Mouse (Mus musculus) cerebellum, adult 2 months (tissue): ENCODE results near the gene Dgcr2.

Source experiments
- CTCF ChIP-seq: fragments of 200-500 bp; IDR thresholded peaks from 2 replicates; pipeline ENCODE4 v1.5.1; 2011; ENCODE audit warnings: low read depth, mild to moderate bottlenecking, control low read depth, low read length, moderate library complexity, borderline replicate concordance; ENCODE audit not compliant: insufficient read depth
- POLR2A ChIP-seq: fragments of 200-500 bp; IDR thresholded peaks from 2 replicates; pipeline ENCODE4 v1.6.1; 2011; ENCODE audit warnings: low read length, control low read depth, borderline replicate concordance; ENCODE audit not compliant: insufficient read depth

DNA sequence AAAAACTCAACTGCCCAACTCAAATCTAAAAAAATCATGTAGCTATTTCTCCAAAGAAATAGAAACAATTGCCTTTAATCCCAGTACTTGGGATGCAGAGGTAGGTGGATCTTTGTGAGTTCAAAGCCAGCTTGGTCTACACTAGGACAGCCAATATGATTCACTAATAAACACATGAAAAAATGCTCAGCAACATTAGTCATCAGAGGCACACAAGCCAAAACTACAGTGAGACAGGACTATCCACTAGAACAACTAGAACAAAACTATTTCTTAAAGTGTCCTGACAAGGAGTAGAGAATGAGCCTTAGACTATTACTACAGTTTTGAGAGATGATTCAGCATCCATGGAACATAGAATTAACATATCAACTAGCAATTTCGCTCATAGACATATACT lies 22.3 kb downstream of the Dgcr2 start:
- TF ChIP-seq CTCF (no peak), POLR2A (no peak)
